Mouse (Mus musculus) midbrain, embryonic 13.5 days (tissue): ENCODE measurements around the gene Dnajb11. TPM values are rescaled to one million over a fixed set of nuclear protein-coding genes. Genes with fewer than 3 reads are reported as not detected.

Experiments used
- ATAC-seq: fragments of 200-750 bp; cut with Nextera tagmentation; 2 replicates; pipeline ENCODE4 v1.8.0; 2017; ENCODE audit warnings: mild to moderate bottlenecking, moderate TSS enrichment, moderate library complexity
- H3K27ac ChIP-seq: fragments of 300-500 bp; sonication (generic); 2 replicates; pipeline ENCODE4 v1.5.1; 2015; ENCODE audit warnings: inconsistent platforms, mild to moderate bottlenecking, moderate library complexity
- H3K27me3 ChIP-seq: fragments of 300-500 bp; sonication (generic); 2 replicates; pipeline ENCODE4 v1.6.1; 2015; ENCODE audit warnings: mild to moderate bottlenecking, inconsistent platforms
- H3K36me3 ChIP-seq: fragments of 300-500 bp; sonication (generic); 2 replicates; pipeline ENCODE4 v1.6.1; 2015; ENCODE audit warnings: mild to moderate bottlenecking, inconsistent platforms
- H3K4me1 ChIP-seq: fragments of 300-500 bp; sonication (generic); replicated peaks from 2 replicates; pipeline ENCODE4 v1.6.1; 2015; ENCODE audit warnings: inconsistent platforms
- H3K4me2 ChIP-seq: fragments of 300-500 bp; sonication (generic); replicated peaks from 2 replicates; pipeline ENCODE4 v1.6.1; 2015; ENCODE audit warnings: moderate library complexity, mild to moderate bottlenecking, inconsistent platforms
- H3K4me3 ChIP-seq: fragments of 300-500 bp; sonication (generic); replicated peaks from 2 replicates; pipeline ENCODE4 v1.5.1; 2015; ENCODE audit warnings: mild to moderate bottlenecking, inconsistent platforms
- H3K9ac ChIP-seq: fragments of 300-500 bp; sonication (generic); replicated peaks from 2 replicates; pipeline ENCODE4 v1.6.1; 2015; ENCODE audit warnings: mild to moderate bottlenecking, inconsistent platforms
- H3K9me3 ChIP-seq: fragments of 300-500 bp; sonication (generic); 2 replicates; pipeline ENCODE4 v1.6.1; 2016; ENCODE audit warnings: mild to moderate bottlenecking, inconsistent platforms
- WGBS: fragments of 180-500 bp; shearing (Covaris S2); methylation state at CpG from one replicate; pipeline ENCODE4 v1.1.7; 2015; 5-methylcytosine and 5-hydroxymethylcytosine counted together
- polyA plus RNA-seq: library from polyadenylated mRNA; unstranded; fragments of >200 nt; fragmentation: Nextera tagmentation; extraction: Ambion mirVana; gene quantifications from 2 replicates; pipeline ENCODE4 v1.2.1, GENCODE M21; 2015

Gene Dnajb11
- polyA plus RNA-seq, 1 experiment from 2014 or later, result 99.6 TPM

GRCm38 (mm10) chr16:22852709-22853108, 4.9 kb upstream of the Dnajb11 start:
- H3K27ac ChIP-seq, result no peak overlapping the region
- H3K4me1 ChIP-seq, result peaks cover 8% of the 10 kb centered on the region
- H3K36me3 ChIP-seq, result no peaks in the 10 kb centered on the region
- H3K27me3 ChIP-seq, result no peaks in the 10 kb centered on the region
- no peak for ATAC-seq
- no peaks in the 10 kb centered on the region for H3K9me3 ChIP-seq
- H3K4me2 ChIP-seq, result no peak overlapping the region
- no peak overlapping the region for H3K9ac ChIP-seq
- WGBS, result 94% methylated on average over 4 of the region's 4 CpGs
- no peak overlapping the region for H3K4me3 ChIP-seq

GRCm38 (mm10) chr16:22856773-22857172, 872 bp upstream of the Dnajb11 start:
- H3K4me3 ChIP-seq, result peak overlapping the region; percentile 65
- 16% methylated on average over 9 of the region's 9 CpGs for WGBS
- no peaks in the 10 kb centered on the region for H3K36me3 ChIP-seq
- no peaks in the 10 kb centered on the region for H3K9me3 ChIP-seq
- H3K9ac ChIP-seq, result peak overlapping the region; percentile 69
- no peaks in the 10 kb centered on the region for H3K27me3 ChIP-seq
- ATAC-seq, result no peak
- peak overlapping the region; percentile 67 for H3K27ac ChIP-seq
- peaks cover 16% of the 10 kb centered on the region for H3K4me1 ChIP-seq
- peak overlapping the region; percentile 85 for H3K4me2 ChIP-seq

GRCm38 (mm10) chr16:22872397-22872796, 14.8 kb downstream of the Dnajb11 start:
- H3K4me3 ChIP-seq, result no peak overlapping the region
- no peak overlapping the region for H3K4me2 ChIP-seq
- no peaks in the 10 kb centered on the region for H3K4me1 ChIP-seq
- peaks cover 63% of the 10 kb centered on the region for H3K36me3 ChIP-seq
- H3K9ac ChIP-seq, result no peak overlapping the region
- WGBS, result 90% methylated on average over 8 of the region's 8 CpGs
- no peaks in the 10 kb centered on the region for H3K27me3 ChIP-seq
- H3K27ac ChIP-seq, result no peak overlapping the region
- no peaks in the 10 kb centered on the region for H3K9me3 ChIP-seq
- ATAC-seq, result no peak

GRCm38 (mm10) chr16:22873369-22873768, 15.7 kb downstream of the Dnajb11 start:
- no peaks in the 10 kb centered on the region for H3K27me3 ChIP-seq
- peaks cover 55% of the 10 kb centered on the region for H3K36me3 ChIP-seq
- ATAC-seq, result no peak
- H3K9ac ChIP-seq, result no peak overlapping the region
- 83% methylated on average over 4 of the region's 4 CpGs for WGBS
- H3K4me1 ChIP-seq, result no peaks in the 10 kb centered on the region
- H3K9me3 ChIP-seq, result no peaks in the 10 kb centered on the region
- no peak overlapping the region for H3K4me3 ChIP-seq
- H3K27ac ChIP-seq, result no peak overlapping the region
- no peak overlapping the region for H3K4me2 ChIP-seq

- Histone ChIP-seq H3K27ac (no peak overlapping the region), H3K4me2 (no peak overlapping the region), H3K4me1 (peaks cover 9% of the 10 kb centered on the region), H3K36me3 (peaks cover 24% of the 10 kb centered on the region), H3K4me3 (no peak overlapping the region), H3K27me3 (no peaks in the 10 kb centered on the region), H3K9me3 (no peaks in the 10 kb centered on the region), H3K9ac (no peak overlapping the region)
- no peak for ATAC-seq
- 51% methylated on average over 9 of the region's 9 CpGs for WGBS
These were observed 18.8 kb downstream of the Dnajb11 start for GRCm38 (mm10) chr16:22876218-22877043.

GRCm38 (mm10) chr16:22877660-22878390, 20.2 kb downstream of the Dnajb11 start:
- Histone ChIP-seq H3K4me3 (no peak overlapping the region), H3K27me3 (no peaks in the 10 kb centered on the region), H3K9ac (no peak overlapping the region), H3K4me1 (peaks cover 9% of the 10 kb centered on the region), H3K4me2 (no peak overlapping the region), H3K27ac (no peak overlapping the region), H3K9me3 (no peaks in the 10 kb centered on the region), H3K36me3 (peaks cover 10% of the 10 kb centered on the region)
- 84% methylated on average over 11 of the region's 11 CpGs for WGBS
- ATAC-seq, result no peak

- Histone ChIP-seq H3K4me1 (peaks cover 9% of the 10 kb centered on the region), H3K4me2 (no peak overlapping the region), H3K9me3 (no peaks in the 10 kb centered on the region), H3K27ac (no peak overlapping the region), H3K27me3 (no peaks in the 10 kb centered on the region), H3K9ac (no peak overlapping the region), H3K4me3 (no peak overlapping the region), H3K36me3 (peaks cover 1% of the 10 kb centered on the region; the same call in 1 of the 2 replicates)
- no peak for ATAC-seq
- WGBS, result 74% methylated on average over 7 of the region's 7 CpGs
These were observed 21.1 kb downstream of the Dnajb11 start for GRCm38 (mm10) chr16:22878716-22879115.

GRCm38 (mm10) chr16:22879945-22880595, 22.4 kb downstream of the Dnajb11 start:
- no peak for ATAC-seq
- Histone ChIP-seq H3K4me3 (no peak overlapping the region), H3K36me3 (no peaks in the 10 kb centered on the region), H3K4me2 (no peak overlapping the region), H3K4me1 (peaks cover 9% of the 10 kb centered on the region), H3K27me3 (no peaks in the 10 kb centered on the region), H3K27ac (no peak overlapping the region), H3K9ac (no peak overlapping the region), H3K9me3 (no peaks in the 10 kb centered on the region)
- 65% methylated on average over 7 of the region's 7 CpGs for WGBS

GRCm38 (mm10) chr16:22880900-22881299, 23.3 kb downstream of the Dnajb11 start:
- H3K27ac ChIP-seq, result no peak overlapping the region
- H3K36me3 ChIP-seq, result no peaks in the 10 kb centered on the region
- no peaks in the 10 kb centered on the region for H3K27me3 ChIP-seq
- peaks cover 9% of the 10 kb centered on the region for H3K4me1 ChIP-seq
- H3K4me3 ChIP-seq, result no peak overlapping the region
- no peak overlapping the region for H3K9ac ChIP-seq
- no peaks in the 10 kb centered on the region for H3K9me3 ChIP-seq
- no peak for ATAC-seq
- no peak overlapping the region for H3K4me2 ChIP-seq
- WGBS, result 8% methylated on average over 6 of the region's 6 CpGs

GRCm38 (mm10) chr16:22881487-22881886, 23.8 kb downstream of the Dnajb11 start:
- H3K9me3 ChIP-seq, result no peaks in the 10 kb centered on the region
- 83% methylated on average over 4 of the region's 4 CpGs for WGBS
- no peaks in the 10 kb centered on the region for H3K27me3 ChIP-seq
- no peak overlapping the region for H3K4me3 ChIP-seq
- H3K9ac ChIP-seq, result no peak overlapping the region
- no peaks in the 10 kb centered on the region for H3K36me3 ChIP-seq
- ATAC-seq, result no peak
- H3K4me1 ChIP-seq, result peaks cover 9% of the 10 kb centered on the region
- no peak overlapping the region for H3K27ac ChIP-seq
- H3K4me2 ChIP-seq, result no peak overlapping the region

- H3K27me3 ChIP-seq, result no peaks in the 10 kb centered on the region
- peaks cover 9% of the 10 kb centered on the region for H3K4me1 ChIP-seq
- no peak overlapping the region for H3K4me2 ChIP-seq
- no peak for ATAC-seq
- no peak overlapping the region for H3K9ac ChIP-seq
- no peaks in the 10 kb centered on the region for H3K9me3 ChIP-seq
- H3K27ac ChIP-seq, result no peak overlapping the region
- 85% methylated on average over 5 of the region's 5 CpGs for WGBS
- no peak overlapping the region for H3K4me3 ChIP-seq
- no peaks in the 10 kb centered on the region for H3K36me3 ChIP-seq
These were observed 25.8 kb downstream of the Dnajb11 start for GRCm38 (mm10) chr16:22883441-22883840.

GRCm38 (mm10) chr16:22885356-22885755, 27.7 kb downstream of the Dnajb11 start:
- no peak overlapping the region for H3K4me2 ChIP-seq
- no peak overlapping the region for H3K4me3 ChIP-seq
- 54% methylated on average over 4 of the region's 4 CpGs for WGBS
- H3K9ac ChIP-seq, result no peak overlapping the region
- no peak overlapping the region for H3K27ac ChIP-seq
- peaks cover 9% of the 10 kb centered on the region for H3K4me1 ChIP-seq
- H3K36me3 ChIP-seq, result no peaks in the 10 kb centered on the region
- no peaks in the 10 kb centered on the region for H3K9me3 ChIP-seq
- no peaks in the 10 kb centered on the region for H3K27me3 ChIP-seq
- no peak for ATAC-seq
